Mouse (Mus musculus): ENCODE data around the gene Hadhb.

Gene Hadhb

DNA sequence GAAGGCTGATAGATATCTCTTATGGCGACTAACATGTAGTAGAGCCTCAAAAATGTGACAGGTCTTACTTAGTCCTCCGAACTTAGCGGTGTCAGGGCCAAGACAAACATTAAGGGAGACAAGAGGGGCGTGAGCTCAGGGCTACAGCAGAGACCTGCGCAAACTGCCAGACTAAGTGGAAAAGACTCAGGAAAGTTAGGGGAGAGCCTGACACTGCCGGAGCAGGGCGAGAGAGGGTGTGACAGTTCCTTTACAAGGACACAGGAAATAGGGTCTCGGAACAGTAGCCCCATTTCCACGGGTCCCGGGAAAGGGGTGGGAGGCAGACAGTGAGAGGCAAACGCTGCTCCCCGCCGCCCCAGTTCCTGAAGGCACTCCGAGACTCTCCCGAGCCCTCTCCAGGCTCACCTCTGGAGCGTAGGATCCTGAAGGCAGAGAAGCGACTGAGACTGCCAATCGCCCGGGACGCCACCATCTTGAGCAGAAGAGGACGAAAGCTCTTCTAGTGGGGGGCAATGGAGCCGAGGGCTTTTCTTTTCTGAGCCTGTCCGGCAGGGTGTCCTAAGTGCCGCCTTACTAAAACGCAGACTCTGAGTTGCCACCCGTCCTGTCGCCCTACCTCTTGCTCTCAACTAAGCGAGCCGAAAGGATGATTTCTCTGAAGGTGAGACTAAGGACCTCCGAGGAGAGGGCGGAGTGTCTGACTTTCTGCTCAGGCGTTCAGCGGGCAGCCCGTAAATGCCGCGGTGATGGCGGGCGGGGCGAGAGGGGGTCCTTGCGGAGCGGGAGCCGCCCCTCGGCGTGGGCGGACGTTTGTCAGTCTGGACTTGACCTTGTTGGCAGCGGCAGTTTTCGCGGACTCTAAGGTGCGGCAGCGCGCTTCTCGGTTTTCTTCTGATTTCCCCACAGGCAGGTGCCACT lies at the start of gene Hadhb, which contains the start of gene Hadha:
TSS of gene Hadhb (plus strand) at position 775 of the 921 bp plus-strand sequence.
TSS of gene Hadha (minus strand) at position 689 of the 921 bp plus-strand sequence.
- DNase-seq (ENCODE audit: low read depth, low spot score) = peak; percentile 91

DNA sequence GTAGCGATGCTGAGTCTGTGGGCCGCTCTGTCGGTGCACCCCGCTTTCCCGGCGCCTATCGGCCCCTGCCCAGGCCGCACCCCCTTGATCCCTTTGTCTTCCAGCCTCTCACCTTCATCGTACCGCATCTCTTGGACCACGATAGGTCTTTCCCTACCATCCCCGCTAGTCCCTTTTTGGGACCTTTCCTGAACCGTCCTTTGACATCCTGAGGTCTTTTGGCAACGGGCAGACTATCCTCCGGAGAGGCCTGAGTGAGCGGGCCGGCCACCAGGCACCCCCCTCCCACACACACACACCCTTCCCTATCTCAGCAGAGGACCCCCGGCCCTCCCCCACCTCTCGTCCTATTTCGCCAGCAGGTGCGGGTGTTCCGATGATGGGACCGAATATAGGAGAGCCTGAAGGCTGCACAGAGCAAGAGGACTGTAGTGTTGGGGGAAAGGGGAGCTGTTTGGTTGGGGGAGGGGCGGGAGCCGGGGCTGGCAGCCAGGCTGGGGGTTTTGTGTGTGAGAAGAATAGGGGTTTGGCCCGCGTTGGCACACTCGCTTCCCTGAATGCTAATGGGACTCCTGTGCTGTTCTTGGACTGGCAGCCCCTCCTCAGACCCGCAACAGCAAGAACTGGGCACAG lies 49.3 kb upstream of the Hadhb start, which contains the start of gene 3110082J24Rik:
TSS of gene 3110082J24Rik (minus strand) at position 419 of the 633 bp plus-strand sequence.
- DNase-seq (ENCODE audit: low read depth, low spot score) = no peak

DNA sequence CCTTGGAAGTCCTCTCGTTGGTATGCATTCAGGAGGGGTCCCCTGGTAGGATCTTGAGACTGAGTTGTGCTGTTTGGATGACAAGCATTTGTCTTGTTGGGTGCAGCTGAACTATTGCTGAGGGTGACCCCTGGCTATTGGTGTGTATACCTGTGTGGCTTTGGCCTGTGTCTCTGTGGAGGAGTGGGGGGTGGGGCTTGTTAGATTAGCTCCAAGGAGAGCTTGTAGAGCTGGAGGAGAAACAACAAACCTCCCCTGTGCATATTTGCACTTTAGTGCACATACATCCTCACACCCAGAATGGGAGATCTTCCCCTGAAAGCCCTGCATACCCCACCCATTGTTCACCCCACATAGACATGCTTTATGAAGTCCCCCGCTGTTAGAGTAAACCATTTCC lies 48.3 kb upstream of the Hadhb start:
- DNase-seq (ENCODE audit: low read depth, low spot score) = no peak

DNA sequence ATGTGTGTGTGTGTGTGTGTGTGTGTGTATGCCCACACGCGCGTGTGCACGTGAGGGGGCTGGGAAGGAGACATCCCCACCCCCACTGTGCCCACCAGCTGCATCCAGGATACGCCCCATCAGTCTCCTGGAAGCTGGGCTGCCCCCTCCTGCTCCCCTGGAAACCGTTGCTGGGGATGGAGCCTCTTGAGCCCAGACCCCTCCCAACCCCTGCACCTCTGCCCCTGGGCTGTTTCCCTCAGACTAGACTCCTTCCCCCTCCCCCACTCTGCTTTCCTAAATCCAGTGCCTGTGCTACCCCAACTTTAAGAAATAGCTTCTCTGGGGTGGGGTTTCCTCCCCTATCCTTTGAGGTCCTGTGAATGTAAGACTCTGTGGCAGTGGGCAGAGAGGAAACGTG lies 47.9 kb upstream of the Hadhb start:
- peak; percentile 43 for DNase-seq (ENCODE audit: low read depth, low spot score)

DNA sequence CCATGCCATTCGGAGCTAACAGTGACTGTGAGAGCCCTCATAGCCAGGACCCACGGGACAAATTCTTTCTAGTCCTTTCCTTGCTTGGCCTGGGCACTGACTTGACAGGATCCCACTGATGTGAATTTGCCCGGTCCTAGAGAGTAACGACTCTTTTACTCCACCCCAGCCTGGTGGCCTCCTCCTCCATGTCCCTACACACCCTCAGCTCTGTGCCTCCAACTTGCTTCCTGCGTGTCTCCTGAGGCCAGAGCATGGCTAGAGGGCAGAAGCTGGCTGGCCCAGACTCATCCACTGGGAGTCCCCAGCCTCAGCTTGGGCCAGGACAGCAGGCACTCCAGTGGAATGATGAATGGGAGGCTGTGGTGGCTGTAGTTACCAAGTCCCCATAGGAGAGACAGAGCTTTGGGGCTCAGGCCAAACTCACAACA lies 47.4 kb upstream of the Hadhb start:
- no peak for DNase-seq (ENCODE audit: low read depth, low spot score)

DNA sequence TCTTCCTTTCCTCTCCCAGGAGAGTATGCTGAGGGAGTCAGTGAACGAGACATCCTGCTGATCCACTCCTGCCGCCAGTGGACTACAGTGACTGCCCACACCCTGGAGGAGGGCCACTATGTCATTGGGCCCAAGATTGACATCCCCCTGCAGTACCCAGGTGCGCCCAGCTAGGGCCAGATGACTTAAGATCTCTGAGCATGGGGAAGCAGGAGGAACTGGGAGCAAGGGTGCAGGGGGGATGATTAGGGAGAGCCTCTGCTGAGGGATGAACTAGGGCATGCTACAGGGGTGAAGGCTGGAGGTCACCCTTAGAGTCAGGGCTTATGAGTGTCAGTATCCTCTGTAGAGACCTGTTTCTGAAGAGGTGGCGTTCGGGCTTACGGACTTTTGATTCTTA lies 46.8 kb upstream of the Hadhb start:
- no peak for DNase-seq (ENCODE audit: low read depth, low spot score)

DNA sequence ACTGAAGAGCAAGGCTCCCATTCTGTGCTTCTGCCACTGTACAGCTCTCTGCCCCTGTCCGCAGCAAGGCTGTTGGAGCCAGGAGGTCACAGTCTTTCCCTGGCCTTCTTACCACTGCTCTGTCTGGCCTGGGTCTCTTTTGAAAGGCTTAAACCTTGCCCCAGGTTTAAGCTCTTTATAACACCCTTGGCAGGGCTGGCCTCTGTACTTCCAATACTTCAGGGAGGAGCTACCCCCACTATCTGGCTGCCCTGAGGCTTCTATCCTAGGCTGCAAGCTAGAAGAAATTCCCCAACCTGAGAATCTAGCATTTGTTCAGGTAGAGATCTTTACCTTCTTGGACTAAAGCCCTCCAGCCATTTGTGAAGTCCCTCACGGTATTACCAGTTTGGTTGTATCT lies 45.1 kb upstream of the Hadhb start:
- DNase-seq (ENCODE audit: low read depth, low spot score) = no peak

DNA sequence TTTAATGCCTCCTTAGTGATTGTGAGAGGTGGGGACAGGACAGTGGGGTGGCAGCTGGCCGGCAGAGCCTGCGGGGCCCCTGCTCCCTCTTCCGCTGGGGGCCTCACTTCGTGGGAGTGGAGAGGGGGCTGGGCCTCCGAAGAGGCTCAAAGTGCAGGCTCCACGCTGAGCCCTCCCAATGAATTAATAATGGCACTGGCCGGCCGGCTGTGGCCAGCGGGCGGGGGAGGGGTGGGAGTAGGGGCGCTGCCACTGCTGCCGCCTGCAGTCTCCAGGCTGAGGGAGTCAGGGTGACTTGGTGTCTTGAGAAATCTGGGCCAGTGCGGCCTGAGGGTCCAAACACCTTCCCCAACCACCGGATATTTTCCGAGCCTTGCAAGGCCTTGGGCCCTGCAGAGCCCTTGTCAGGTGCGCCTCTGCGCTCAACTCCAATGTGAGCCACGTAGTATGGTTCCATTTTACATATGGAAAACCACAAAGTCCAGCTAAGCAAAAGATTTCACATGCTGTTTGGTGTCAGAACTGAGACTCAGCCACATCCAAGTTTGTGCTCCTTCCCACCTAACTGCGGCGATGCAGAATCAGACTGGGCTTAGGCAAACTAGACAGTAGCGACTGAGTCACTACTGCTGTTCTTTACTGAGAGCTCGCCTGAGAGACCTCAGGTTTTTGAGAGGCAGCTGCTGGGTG lies 44.5 kb upstream of the Hadhb start:
- DNase-seq (ENCODE audit: low read depth, low spot score) = no peak

DNA sequence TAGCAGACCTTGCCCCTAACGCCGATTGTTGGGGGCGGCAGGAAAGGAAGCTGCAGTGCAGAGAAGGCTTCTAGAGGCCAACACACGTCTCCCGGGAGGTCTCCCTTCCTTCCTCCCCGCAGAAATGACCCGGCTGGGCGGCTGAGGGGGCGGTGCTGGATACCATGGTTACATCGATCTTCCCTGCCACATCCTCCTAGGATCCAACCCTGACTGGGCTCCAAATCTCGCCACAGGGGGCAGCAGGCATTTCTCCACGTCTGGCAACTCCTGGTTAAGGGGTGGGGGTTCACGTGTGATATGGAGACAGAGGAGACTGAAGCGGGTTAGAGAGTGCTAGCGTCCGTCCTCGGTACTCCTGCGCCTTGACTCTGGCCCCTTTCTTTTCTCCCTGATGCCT lies 43.9 kb upstream of the Hadhb start:
- peak; percentile 86 for DNase-seq (ENCODE audit: low read depth, low spot score)

DNA sequence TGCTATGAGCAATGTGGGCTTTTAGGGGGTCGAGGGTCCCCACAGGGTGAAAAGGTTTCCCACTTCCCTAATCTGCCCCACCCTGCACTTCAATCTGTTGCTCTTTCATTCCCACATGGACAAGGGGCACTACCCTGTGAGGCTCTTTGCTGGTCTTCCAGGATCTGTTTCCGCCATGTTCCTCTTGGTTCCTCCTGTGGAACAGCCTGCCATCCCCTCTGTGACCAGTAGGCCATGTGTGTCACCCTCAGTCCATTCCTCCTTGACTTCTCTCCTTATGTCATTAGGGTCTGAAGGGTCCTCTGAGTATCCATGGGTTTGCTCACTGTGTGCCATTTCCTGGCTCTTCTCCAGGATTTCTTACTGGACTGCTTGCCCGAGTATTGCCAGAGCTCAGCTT lies 43.3 kb upstream of the Hadhb start:
- DNase-seq (ENCODE audit: low read depth, low spot score) = peak; percentile 53

DNA sequence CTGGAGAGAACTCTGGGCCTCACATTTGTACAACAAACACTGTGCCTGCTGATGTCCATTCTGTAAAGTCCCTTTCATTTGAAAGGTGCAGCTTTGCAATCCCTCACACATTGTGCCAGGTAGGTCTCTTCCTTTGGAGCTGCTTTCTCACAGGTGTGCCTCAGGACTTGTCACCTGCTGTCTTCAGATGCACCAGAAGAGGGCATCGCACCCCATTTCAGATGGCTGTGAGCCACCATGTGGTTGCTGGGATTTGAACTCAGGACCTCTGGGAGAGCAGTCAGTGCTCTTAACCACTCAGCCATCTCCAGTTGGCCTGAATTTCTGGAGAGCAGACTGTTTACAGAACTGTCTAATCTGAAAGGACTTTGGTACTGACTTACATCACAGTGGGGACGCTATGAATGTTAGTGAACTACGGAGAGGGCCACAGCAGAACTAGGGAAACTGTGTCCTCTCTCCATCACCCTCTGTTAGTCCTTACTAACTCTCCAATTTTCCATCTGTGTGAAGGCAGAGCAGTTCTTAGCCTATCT lies 42.4 kb upstream of the Hadhb start:
- peak; percentile 36 for DNase-seq (ENCODE audit: low read depth, low spot score)

DNA sequence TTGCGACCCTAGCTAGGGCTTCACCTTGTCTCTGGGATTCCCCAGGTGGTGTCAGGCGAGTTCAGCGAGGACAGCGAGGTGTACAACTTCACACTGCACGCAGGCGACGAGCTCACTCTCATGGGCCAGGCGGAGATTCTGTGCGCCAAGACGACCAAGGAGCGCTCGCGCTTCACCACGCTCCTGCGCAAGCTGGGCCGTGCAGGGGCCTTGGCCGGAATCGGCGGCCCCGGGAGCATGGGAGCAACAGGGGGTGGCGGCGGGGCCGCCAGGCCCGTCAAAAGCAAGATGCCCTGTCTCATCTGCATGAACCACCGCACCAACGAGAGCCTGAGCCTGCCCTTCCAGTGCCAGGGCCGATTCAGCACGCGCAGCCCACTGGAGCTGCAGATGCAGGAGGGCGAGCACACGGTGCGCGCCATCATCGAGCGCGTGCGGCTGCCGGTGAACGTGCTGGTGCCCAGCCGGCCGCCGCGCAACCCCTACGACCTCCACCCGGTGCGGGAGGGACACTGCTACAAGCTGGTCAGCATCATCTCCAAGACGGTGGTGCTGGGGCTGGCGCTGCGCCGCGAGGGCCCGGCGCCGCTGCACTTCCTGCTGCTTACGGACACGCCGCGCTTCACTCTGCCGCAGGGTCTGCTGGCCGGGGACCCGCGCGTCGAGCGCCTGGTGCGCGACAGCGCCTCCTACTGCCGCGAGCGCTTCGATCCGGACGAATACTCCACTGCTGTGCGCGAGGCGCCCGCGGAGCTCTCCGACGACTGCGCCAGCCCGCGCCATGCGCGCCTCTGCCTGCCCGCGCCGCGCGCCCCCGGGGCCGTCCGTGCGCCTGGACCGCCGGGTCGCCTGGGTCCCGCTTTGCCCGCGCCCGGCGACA lies 40.9 kb upstream of the Hadhb start:
- DNase-seq (ENCODE audit: low read depth, low spot score) = peak; percentile 85

DNA sequence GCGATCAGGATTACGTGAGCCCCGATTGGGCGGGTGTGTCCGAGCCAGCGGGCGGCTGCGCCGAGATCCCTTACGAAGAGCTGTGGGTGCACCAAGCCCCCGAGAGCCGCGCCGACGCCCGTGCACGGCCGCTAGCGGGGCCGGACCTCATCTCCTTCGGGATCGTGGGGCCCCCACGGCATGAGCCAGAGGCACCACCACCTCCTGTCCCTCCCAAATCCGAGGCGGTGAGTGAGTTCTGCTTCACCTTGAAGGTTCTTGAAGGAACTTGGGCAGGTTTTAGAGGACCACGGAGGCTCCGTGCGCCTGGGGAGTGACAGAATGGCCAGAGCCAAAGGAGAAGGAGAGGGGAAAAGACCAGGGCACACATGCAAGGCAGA lies 40.3 kb upstream of the Hadhb start:
- peak; percentile 44 for DNase-seq (ENCODE audit: low read depth, low spot score)

DNA sequence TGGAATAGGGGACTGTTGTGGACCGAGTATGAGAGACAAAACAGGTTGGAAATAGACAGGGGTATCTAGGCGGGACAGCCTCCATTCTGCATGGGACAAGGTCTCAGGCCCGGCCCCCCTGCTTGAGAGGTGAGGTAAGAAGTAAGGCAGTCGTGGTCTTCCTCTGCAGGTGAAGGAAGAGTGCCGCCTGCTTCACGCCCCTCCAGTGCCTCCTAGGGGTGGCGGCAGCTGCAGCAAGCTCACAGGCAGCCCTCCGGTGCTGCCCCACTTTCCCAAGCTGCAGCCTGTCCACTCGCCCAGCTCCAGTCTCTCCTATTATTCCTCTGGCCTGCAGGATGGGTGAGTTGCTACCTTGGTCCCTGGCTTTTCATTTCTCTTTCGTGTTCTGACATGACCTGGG lies 39.3 kb upstream of the Hadhb start:
- peak; percentile 52 for DNase-seq (ENCODE audit: low read depth, low spot score)

DNA sequence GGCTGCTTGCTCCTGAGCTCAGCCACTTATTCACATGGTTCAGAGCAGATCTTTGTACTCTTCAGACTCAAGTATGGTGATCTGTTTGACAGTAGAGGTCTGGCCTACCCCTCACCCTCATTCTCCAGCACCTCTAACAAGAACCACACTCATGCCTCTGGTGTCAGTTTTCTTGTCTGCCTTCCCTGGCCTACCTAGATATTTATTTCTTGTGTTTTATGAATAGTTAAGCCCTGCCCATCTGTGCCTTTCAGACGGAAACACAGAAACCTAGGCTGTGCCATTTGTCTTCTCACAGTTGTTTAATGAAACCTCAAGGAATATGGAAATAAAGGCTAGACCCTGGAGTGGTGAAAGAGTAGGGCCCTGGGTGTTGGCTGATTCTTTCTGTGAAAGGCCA lies 37.0 kb upstream of the Hadhb start:
- DNase-seq (ENCODE audit: low read depth, low spot score) = no peak

DNA sequence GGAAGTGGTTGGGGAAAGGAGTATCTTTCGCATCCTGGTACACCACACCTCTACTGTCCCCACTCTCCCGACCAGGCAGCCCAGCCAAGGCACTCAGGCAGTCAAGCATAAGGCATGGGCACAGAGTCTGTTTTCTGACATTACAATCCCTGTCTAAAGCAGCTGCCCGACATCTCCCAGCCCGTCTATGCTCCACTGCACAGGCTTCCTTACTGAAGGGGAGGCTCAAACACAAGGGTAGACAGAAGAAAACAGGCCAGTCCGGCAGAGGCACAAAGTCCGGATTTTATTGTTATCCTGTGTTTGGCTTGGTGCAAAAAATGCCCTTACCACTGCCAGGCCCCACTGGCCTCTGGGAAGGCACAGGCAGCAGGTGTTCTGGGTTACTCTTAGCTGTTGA lies 35.9 kb upstream of the Hadhb start:
- no peak for DNase-seq (ENCODE audit: low read depth, low spot score)

DNA sequence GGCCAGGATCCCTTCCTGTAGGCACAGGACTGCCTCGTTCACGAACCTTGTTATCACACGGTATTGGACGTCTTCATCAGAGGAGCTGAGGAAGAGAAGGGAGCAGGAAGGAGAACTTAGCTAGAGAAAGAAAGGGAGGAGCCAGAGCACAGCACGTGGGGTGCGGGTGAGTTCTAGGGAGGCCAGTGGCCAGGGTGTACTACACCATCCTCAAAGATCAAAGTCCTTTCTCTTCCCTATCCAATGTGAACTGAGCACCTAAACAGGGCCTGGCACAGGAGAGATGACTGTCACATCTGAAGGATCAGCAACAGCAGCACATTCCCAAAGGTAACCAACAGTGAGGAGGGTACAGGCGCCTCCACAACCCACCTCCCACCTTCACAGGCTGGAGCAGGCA lies 34.9 kb upstream of the Hadhb start:
- DNase-seq (ENCODE audit: low read depth, low spot score) = no peak

DNA sequence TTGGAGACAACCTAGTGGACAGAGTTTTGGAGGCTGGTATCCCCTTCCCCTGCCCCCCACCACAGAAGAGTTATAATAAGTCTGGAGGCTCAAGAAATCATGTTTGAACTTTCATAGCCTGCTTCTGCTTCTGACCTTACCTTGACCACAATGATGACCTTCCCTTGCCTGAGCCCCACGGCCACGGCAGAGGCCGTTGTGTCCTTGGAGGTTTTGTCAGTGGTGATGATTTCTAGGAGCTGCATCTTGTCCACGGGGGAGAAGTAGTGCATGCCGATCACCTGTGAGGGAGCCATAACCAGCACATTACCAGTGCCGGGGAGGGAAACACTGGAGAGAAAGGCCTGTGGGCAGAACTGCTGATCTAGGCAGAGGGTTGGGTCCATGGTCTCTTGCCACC lies 32.6 kb upstream of the Hadhb start:
- DNase-seq (ENCODE audit: low read depth, low spot score) = no peak

DNA sequence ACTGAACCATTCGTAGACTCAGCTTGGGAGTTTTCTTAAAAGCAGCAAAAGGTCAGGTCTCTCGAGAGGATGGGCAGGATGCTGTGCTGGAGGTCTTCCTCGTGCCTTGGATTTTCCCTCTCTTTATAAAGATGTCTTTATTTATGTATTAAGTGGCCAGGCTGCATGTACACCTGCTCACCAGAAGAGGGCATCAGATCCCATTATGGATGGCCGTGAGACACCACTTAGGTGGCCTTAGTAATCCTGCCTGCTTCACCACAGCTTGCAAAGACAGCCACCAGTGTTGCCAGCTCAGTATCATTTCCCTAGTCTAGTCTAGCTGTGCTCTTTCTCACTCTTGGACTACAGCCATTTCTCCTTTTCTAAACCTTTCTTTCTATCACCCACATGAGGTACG lies 29.5 kb upstream of the Hadhb start:
- peak; percentile 72 for DNase-seq (ENCODE audit: low read depth, low spot score)

DNA sequence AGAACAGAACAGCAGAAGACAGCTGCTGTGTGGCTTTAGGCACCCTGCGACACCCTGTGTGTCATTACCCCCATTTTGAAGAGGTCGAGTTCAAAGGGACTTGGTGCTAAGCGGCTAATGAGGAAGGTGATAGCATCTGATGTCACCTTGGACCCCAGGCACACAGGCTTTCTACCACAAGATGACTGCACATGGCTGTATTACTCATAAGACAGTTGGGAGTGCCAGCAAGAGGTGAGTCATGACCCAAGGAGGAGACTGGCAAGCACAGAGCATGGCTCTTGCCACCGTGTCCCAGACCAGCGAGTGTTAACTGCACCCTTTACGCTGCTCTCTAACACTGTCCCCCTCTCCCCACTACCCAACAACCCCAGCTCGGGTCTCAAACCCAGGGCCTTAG lies 28.3 kb upstream of the Hadhb start:
- no peak for DNase-seq (ENCODE audit: low read depth, low spot score)

Data from ES-CJ7 (cell line).